Mouse (Mus musculus) gastrocnemius, postnatal 10 days (tissue): ENCODE data around the gene Il2rb. TPM values are rescaled to one million over a fixed set of nuclear protein-coding genes. Genes with fewer than 3 reads are reported as not detected.

Experiments
- DNase-seq: peaks from one replicate; pipeline ENCODE4 v3.0.0; 2021; ENCODE audit warnings: mixed read lengths
- long read RNA-seq, 2 experiments: library from polyadenylated mRNA; stranded (forward); transcript quantifications; one replicate each; pipeline ENCODE4 v2.0.0; 2021
- total RNA-seq, 2 experiments: library from RNA; stranded (reverse); gene quantifications; 2 replicates each; pipeline ENCODE4 v1.2.3; 2021

Gene Il2rb
- total RNA-seq, result under 1 TPM in 1 of 2 experiments, not detected in 1; 0.18 TPM
- long read RNA-seq, experiment 1, result 0 reads
- long read RNA-seq, experiment 2, result 0 reads

DNA sequence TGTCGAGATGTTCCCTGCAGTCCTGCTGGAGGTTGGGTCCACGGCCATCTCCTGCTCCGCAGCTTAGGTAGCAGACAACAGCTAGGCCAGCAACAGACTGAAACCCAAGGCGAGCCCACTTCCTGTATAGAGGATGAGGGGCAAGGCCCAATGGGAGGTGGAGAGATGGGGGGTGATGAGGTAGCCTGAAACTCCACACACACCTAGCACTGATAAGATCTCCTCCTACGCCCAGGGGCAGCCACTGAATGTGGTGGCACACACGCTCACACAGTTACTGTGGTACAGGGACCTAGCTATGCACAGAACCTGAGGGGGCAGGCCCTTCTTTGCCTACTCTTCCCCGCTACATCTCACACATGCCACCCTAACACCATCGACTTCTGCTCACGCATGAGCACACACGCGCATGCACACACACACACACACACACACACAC is at the start of gene Il2rb:
Il2rb (minus strand) TSS at position 304 of the 439 bp plus-strand sequence.
- DNase-seq, result no peak

DNA sequence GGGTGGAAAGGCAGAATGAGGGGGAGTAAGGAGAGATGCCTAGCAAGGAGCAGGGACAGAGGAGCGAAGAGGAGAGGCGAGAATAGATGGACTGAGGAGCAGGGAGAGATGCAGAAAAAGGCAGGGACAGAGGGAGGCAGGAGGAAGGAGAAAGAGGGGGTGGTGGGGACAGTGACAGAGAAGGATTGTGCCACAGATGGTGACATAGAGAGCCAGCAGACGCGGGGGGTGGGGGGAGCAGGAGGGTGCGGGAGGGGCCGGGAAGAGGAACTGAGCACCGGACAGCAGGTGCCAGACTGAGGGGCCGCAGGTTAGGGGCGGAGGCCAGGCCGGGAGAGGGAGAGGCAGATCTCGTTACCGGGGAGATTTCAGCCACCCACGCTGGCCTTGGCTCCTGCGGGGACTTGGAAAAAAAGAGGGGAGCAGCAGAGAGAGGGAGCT is 49.5 kb upstream of the Il2rb start, which contains the start of gene Sstr3:
Sstr3 (minus strand) TSS at position 125 of the 441 bp plus-strand sequence.
- DNase-seq, result no peak

DNA sequence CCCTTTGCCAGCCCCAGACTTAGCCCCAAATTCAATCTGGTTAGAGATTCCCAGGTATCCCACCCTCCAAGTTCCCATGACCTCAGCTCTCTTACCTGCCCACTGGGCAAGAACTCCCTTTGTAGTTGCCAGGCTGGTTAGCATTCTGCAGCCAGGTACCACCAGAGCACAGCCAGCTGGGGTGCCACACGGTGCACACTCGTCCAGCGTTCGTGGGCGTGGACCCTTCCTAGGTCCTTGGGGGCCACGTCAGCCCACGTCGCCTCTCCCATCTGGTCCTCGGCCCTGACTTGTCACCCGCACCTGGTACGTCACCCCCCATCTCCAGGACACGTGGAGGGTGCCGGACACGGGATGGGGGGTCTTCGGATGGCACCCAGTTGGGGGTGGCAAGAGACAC is 49.0 kb upstream of the Il2rb start:
- no peak for DNase-seq

GRCm38 (mm10) chr15:78542767-78543303 is 47.8 kb upstream of the Il2rb start:
- DNase-seq, result no peak

DNA sequence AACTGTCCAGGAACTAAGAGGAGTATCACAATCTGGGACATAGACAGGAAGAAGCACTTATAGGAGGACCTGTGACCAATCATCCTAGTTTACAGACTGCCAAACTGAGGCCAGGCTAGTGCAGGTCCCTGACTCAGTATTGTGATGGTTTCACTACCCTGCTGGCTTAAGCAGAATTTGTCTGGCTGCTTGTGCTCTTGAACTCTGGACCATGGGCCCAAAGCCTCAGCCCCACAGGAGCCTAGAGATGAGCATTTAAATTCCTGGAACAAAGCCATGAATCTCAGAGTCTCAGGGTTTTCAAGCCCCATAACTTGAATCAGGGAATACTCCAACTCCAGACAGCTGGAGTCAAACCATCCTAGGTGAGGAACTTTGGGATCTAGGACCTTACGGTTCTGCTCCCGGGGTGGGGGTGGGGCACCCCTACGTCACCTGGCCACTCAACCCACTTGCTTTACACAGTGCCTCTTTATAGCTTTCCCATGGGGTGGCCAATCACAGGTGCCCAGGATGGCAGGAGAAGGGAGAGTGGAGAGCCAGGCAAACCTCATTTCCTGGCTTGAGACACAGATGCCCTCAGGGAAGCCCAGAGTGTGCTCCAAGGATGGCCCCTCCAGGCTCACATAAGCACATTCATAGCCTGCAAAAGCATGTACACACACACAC is 47.2 kb upstream of the Il2rb start:
- no peak for DNase-seq

- DNase-seq, result peak; percentile 8
Observed at GRCm38 (mm10) chr15:78541606-78542005, 46.5 kb upstream of the Il2rb start.

DNA sequence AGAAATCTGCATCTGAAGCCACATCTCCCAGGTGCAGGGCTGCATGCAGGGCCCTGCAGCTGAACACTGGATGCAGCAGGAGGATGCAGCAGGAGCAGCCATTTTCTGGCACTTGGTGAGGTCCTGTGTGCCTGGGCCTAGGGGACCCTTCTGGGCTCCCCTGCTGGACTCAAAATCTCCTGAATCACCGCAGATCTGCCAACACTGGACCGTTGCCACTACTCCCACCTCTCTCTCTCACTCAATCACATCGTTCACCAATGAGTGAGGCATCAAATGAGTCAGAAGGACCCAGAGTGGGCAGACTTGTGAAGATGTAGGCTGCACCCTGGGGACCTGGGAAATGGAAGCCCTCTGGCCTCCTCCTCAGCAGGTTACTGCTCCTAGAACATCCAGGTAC is 46.0 kb upstream of the Il2rb start:
- DNase-seq, result no peak

DNA sequence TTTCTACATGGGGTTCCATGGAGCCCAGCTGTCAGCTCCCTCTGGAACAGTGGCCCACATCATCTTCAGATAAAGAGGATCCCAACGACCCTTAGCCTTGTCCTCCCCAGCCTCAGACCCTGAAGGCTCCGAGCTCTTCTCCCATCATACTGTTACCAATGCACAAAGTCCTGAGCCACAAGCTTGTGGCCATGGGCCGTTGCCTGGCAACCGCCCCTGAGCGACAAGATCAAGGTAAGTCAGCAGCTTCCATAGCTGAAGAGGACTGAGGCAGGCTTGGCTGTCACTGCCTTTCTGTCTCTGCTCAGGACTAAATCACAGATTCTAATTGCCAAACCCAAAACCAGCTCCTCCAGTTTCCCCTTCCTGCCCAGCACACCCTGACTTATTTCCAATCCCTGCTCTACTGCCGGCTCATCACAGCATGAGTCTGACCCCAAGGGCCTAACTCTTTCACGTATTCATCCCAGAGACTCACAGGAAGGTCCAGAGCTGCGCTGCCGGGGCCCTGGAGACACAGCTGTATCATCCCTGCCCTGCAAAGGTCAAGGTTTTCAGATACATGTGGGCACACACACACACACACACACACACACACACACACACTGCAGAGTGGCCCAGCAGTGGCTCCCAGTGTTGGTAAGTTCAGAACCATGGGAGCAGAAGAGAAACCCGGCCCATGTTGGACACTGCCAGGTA is 40.8 kb upstream of the Il2rb start:
- DNase-seq, result no peak

DNA sequence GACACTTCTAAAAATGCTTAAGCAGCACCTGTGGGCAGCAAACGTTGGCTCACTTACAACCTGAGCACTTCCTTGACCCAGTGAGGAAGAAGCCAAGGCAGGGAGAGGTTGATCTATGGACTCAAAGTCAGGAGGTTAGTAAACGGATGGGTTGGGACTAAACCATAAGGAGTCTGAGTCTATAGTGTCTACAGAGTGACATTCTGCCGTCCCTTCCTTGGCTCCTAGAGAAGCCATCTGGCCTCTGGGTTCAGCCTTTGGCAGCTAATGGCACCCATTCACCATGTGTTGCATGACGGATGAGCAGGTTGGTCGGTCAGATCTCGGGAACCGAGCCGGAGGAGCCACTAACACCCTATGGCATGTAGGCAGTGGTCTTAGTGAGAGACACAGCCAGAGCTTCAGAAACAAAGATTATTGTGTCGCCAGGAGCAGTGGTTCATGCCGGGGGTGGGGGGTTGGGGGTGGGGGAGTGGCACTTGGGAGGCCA is 38.3 kb upstream of the Il2rb start:
- no peak for DNase-seq

DNA sequence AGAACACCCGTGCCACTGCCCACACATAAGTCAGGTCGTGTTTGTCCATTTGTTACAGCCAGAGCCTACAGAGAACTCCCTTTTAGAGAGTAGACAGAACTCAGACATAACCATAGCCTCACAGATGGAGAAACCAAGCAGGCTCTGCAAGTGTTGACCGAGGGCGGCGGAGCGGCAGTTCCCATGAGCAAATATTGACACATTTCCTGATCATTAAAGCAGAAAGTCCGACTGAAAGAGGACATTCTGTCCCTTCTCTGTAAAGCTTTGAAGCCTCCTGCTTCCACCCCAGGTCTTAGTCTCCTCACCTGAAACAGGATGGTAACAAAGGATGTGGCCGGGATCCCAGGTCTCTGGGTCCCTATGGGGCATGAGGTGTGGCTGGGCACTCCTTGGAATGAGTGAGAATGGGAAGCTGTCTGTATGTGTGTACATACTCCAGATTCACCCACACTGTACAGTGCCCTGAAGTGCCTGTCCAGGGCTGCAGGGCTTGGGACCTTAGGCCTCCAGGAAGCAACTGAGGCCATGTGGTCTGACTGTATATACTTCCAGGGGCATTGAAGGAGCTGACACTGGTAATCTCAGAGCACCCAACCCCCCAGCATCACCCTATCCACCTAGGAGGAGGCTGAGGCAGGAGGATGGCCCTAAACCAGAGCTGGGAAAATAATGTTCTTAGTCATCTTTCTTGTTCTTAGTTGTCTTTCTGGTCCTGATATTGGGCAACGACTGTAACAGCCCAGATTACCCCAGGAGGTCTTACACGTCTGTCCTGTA is 37.7 kb upstream of the Il2rb start:
- no peak for DNase-seq

- peak; percentile 99 for DNase-seq
Observed at GRCm38 (mm10) chr15:78531901-78532469, 36.9 kb upstream of the Il2rb start.

- DNase-seq, result peak; percentile 15
Observed at GRCm38 (mm10) chr15:78531451-78531720, 36.3 kb upstream of the Il2rb start.

DNA sequence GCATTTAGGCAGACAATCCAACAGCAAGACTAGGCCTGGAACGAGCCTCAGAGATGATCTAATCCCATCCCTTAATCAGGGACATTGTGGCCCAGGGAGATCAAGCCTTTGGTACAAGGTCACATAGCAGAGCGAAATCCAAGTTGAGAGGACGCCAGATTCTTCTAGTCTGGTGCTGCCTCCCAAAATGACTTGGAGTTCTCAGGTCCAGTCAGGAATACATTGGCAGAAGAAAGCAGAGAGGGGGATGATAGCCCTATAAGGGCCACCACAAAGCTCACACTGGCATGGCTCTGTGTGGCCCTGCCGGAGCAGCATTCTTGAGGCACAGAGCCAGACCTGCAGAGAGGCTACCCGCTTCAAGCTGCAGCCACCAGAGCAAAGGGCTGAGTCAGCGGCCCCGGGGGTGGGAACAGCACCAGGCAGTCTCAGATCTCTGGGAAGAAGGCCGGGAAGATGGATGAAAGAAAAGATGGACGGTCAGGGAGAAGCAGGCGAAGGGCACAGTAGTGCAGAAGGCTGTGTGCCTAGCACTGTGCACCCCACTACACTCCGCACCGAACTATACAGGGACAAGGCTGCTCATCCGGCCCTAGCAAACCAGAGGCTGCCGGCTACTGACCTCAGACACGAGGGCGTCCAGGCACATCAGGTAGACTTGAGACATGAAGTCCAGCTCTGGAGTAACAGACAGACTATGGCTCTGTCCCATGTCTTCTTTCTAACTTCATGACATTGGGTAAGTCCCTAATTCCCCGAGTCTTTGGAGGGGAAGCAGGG is 35.8 kb upstream of the Il2rb start, which contains the start of gene C1qtnf6:
C1qtnf6 (minus strand) TSS at position 746 of the 780 bp plus-strand sequence.
- DNase-seq, result peak; percentile 73

DNA sequence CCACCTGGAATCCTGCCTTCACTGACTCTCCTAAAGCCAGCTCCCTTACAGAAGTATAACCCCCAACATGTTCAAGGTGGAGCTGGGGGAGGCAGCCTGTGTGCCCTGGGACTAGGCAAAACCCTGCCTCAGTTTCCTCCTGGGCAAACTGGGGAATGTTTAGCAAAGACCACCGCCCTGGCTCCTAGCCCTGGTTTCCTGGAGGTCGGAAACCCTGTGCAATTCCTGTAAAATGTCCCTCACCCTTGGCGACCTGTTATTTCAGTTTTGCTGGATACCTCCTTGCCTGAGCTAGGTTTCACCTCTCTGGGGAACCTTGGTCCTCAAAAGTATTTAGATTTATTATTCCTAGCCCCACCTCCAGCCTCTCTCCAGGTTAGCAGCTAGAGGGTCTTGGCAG is 35.1 kb upstream of the Il2rb start:
- DNase-seq, result peak; percentile 19

GRCm38 (mm10) chr15:78529428-78529990 is 34.4 kb upstream of the Il2rb start:
- peak; percentile 73 for DNase-seq

DNA sequence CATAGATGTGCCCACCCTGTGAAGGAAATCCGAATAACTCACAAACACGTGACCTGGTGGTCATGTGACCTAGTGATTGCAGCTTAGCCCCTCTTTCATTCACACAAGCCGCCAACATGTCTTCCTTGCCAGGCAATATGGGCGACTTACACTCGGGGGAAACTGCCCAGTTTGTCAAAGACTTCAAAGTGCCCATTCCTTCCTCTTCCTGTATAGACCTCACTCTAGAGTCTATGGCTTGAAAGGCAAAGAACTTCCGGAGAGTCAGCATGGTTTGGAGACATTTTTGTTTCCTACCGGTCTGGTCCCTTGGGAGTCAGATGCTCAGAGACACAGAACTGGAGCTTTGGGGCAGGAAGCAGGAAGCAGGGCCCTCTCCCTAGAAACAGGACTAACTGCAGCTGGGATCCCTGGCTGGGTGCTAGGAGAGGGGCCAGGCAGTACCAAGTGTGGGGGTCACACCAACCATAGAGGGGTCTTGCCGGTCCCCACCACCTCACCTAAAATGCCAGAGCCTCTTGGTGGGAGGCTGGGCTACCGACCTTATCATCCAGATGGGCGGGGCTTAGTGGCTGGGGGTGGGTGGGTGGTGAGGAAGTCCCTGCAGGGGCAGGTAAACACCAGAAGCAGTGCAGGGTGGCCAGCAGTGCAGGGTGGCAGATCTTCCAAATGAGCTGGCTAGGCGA is 33.8 kb upstream of the Il2rb start:
- peak; percentile 28 for DNase-seq

DNA sequence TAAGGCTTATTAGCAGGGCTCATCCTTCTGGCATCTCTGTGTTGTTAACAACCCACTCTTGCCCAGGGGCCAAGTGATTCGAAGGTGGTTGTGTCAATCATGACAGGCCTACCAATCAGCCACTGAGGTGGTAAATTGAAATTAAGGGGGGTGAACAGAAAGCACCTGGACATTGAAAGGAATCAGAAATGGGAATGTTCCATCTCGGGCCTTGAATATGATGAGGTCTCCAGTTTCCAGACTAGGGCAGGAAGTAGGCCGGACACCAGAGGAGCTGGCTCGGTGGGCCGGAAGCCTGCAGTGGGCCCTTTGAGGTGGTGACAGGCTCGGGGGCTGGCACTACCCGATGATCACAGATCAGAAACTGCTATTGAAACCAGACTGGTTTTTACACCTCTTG is 32.9 kb upstream of the Il2rb start:
- peak; percentile 28 for DNase-seq

DNA sequence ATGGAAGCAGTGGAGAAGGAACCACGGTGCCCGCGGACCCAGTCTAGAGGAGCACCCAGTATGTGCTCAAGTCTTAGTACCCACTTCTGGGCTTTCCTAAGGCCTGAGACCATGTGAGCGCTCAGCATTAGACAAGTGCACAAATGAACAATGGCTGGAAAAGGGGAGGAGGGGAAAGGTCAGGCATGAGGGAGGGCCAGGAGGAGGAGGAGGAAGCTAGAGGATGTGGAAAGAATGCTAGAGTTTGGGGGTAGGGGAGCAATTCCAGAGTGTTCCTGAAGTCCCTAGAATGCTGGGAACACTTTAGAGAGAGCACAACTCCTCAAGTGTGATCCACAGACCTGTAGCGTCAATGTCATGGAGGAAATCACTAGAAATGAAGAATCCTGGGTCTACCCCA is 29.1 kb upstream of the Il2rb start:
- no peak for DNase-seq

GRCm38 (mm10) chr15:78521892-78522291 is 26.8 kb upstream of the Il2rb start:
- DNase-seq, result no peak

DNA sequence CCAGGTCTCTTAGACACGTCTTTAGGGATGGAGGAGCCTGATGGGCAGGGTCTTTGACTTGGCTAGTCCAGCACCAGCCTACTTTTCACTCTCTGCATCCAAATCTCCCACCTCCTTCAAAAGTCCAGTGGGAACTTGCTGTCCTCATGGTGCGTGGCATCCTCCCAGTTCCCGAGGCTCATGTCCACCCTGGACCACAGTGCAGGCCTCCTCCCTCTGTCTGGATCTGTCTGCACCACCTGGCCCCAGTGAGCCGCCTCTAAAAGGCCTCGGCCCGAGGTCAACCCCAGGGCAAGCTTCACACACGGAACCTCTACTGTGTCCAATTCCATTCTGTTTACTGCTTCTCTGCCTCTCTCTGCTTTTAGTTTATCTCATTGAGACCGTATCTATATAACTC is 26.3 kb upstream of the Il2rb start:
- DNase-seq, result no peak
